Mouse (Mus musculus) midbrain, embryonic 14.5 days (tissue): ENCODE measurements around the gene Rasgrp2. TPM values are rescaled to one million over a fixed set of nuclear protein-coding genes. Genes with fewer than 3 reads are reported as not detected.

Experiments
- ATAC-seq: fragments of 200-750 bp; cut with Nextera tagmentation; 2 replicates; pipeline ENCODE4 v1.8.0; 2017; ENCODE audit warnings: moderate number of reproducible peaks, moderate library complexity; ENCODE audit not compliant: low FRiP score, low TSS enrichment
- DNase-seq: peaks from one replicate; pipeline ENCODE4 v3.0.0-alpha.2; 2015
- H3K27ac ChIP-seq: fragments of 300-500 bp; sonication (generic); replicated peaks from 2 replicates; pipeline ENCODE4 v1.5.1; 2014; ENCODE audit warnings: mild to moderate bottlenecking, low read depth, low read length, moderate library complexity
- H3K27me3 ChIP-seq: fragments of 300-500 bp; sonication (generic); 2 replicates; pipeline ENCODE4 v1.6.1; 2014; ENCODE audit warnings: low read length, control low read depth, mixed read lengths; ENCODE audit not compliant: control insufficient read depth, insufficient read depth
- H3K36me3 ChIP-seq: fragments of 300-500 bp; sonication (generic); 2 replicates; pipeline ENCODE4 v1.6.1; 2014; ENCODE audit warnings: low read length, control low read depth; ENCODE audit not compliant: control insufficient read depth, insufficient read depth
- H3K4me1 ChIP-seq: fragments of 300-500 bp; sonication (generic); 2 replicates; pipeline ENCODE4 v1.6.1; 2014; ENCODE audit warnings: mild to moderate bottlenecking, antibody characterized with exemption, low read length, control low read depth; ENCODE audit not compliant: control insufficient read depth, insufficient read depth
- H3K4me2 ChIP-seq: fragments of 300-500 bp; sonication (generic); 2 replicates; pipeline ENCODE4 v1.6.1; 2014; ENCODE audit warnings: mild to moderate bottlenecking, low read length, moderate library complexity
- H3K4me3 ChIP-seq: fragments of 300-500 bp; sonication (generic); replicated peaks from 2 replicates; pipeline ENCODE4 v1.5.1; 2014; ENCODE audit warnings: low read depth, low read length
- H3K9ac ChIP-seq: fragments of 300-500 bp; sonication (generic); replicated peaks from 2 replicates; pipeline ENCODE4 v1.6.1; 2014; ENCODE audit warnings: mild to moderate bottlenecking, low read length, moderate library complexity
- H3K9me3 ChIP-seq: fragments of 300-500 bp; sonication (generic); 2 replicates; pipeline ENCODE4 v1.6.1; 2016; ENCODE audit warnings: low read length, control low read depth, mixed read lengths; ENCODE audit not compliant: control insufficient read depth
- WGBS: fragments of 180-500 bp; shearing (Covaris S2); extraction: QIAGEN DNeasy Blood & Tissue Kit; methylation state at CpG from one replicate; pipeline ENCODE4 v1.1.7; 2014; 5-methylcytosine and 5-hydroxymethylcytosine counted together
- polyA plus RNA-seq: library from polyadenylated mRNA; unstranded; fragments of >200 nt; fragmentation: Nextera tagmentation; extraction: Ambion mirVana; gene quantifications from 2 replicates; pipeline ENCODE4 v1.2.1, GENCODE M21; 2014

The Rasgrp2 gene
- polyA plus RNA-seq, 1 experiment from 2014 or later, result 32.9 TPM

DNA sequence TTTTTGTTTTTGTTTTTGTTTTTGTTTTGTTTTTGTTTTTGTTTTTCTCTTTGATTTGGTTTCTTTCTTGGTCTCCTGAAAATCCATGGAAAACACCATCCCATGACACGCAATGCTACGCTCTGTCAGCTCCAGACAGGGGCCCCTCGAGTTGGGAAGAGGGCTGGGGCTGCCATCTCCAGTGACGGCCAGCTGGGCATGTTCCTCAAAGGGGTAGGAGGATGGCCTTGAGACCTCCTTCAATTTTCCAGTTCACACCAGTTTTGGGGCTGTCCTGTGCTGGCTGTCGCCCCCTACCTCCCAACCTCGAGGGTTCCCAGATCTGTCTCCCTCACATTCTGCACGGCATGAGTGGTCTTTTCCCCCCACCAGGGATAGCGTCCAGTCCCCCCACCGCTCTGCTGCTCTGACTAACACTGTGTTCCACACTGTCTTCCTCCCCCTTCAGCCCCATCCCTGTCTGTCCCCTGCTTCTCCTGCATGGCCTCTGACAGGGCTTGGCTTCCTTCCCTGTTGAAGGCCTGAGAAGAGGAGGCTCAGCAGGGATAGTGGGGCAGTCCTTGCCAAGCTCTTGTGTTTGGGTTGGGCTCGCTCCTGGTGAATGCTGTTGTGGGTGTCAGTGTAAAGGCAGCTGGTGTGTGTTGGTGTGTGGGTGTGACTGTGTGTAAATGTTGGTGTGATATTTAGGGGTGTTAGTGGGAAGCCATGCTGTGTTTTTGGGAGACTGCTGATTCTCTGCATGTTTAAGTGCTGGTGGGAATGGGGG, 65.3 kb downstream of the Rasgrp2 start:
- DNase-seq (peak; percentile 26), ATAC-seq (peak; percentile 51; the same call in 1 of the 2 replicates)
- H3K27ac ChIP-seq, result peak overlapping the region; percentile 71
- no peak overlapping the region for H3K4me2 ChIP-seq
- H3K4me3 ChIP-seq, result no peak overlapping the region
- peak overlapping the region; percentile 24; the same call in 1 of the 2 replicates for H3K9ac ChIP-seq
- no peaks in the 10 kb centered on the region for H3K9me3 ChIP-seq
- no peaks in the 10 kb centered on the region for H3K27me3 ChIP-seq
- 38% methylated on average over 10 of the region's 10 CpGs for WGBS
- peaks cover 12% of the 10 kb centered on the region for H3K36me3 ChIP-seq
- peaks cover 32% of the 10 kb centered on the region for H3K4me1 ChIP-seq

Other genes starting within 250 kb of the Rasgrp2 start
- gene Majin, start 215.0 kb upstream of the Rasgrp2 start, polyA plus RNA-seq, result not detected in 2 replicates
- not detected in 2 replicates for gene Gpha2, start 173.0 kb upstream of the Rasgrp2 start, polyA plus RNA-seq
- 117 and 142 TPM in 2 replicates for gene Ppp2r5b, start 163.5 kb upstream of the Rasgrp2 start, polyA plus RNA-seq
- gene Atg2a, start 157.7 kb upstream of the Rasgrp2 start, polyA plus RNA-seq, result 13.7 and 15.4 TPM in 2 replicates
- 75.0 and 80.1 TPM in 2 replicates for gene Ehd1, start 122.6 kb upstream of the Rasgrp2 start, polyA plus RNA-seq
- gene Cdc42bpg, start 92.9 kb upstream of the Rasgrp2 start, polyA plus RNA-seq, result 0.43 and 1.3 TPM in 2 replicates
- gene Men1, start 64.4 kb upstream of the Rasgrp2 start, polyA plus RNA-seq, result 54.8 and 55.4 TPM in 2 replicates
- 14.3 and 18.8 TPM in 2 replicates for gene Map4k2, start 58.2 kb upstream of the Rasgrp2 start, polyA plus RNA-seq
- 99.6 and 125 TPM in 2 replicates for gene Sf1, start 35.6 kb upstream of the Rasgrp2 start, polyA plus RNA-seq
- gene Pygm, start 14.9 kb upstream of the Rasgrp2 start, polyA plus RNA-seq, result 2.0 and 2.9 TPM in 2 replicates
- gene Nrxn2, start 19.4 kb downstream of the Rasgrp2 start, polyA plus RNA-seq, result 54.1 and 105 TPM in 2 replicates
- not detected in 2 replicates for gene Slc22a12, start 143.7 kb downstream of the Rasgrp2 start, polyA plus RNA-seq